Mouse (Mus musculus) ZHBTc4 (cell line): ENCODE data around the gene Acox2.

Experiments used
- DNase-seq: peaks from one replicate; pipeline ENCODE4 v3.0.0-alpha.2; 2011; ENCODE audit warnings: low read depth, low spot score

Gene Acox2

GRCm38 (mm10) chr14:8250141-8250871 is 8.8 kb downstream of the Acox2 start:
- no peak for DNase-seq

GRCm38 (mm10) chr14:8249206-8249605 is 9.9 kb downstream of the Acox2 start:
- no peak for DNase-seq

- DNase-seq = no peak
Observed at GRCm38 (mm10) chr14:8246878-8247277, 12.3 kb downstream of the Acox2 start.

GRCm38 (mm10) chr14:8244211-8244611 is 14.9 kb downstream of the Acox2 start:
- DNase-seq = no peak

GRCm38 (mm10) chr14:8243136-8243888 is 15.8 kb downstream of the Acox2 start:
- DNase-seq = no peak

GRCm38 (mm10) chr14:8242388-8242920 is 16.7 kb downstream of the Acox2 start:
- DNase-seq = peak; percentile 65

GRCm38 (mm10) chr14:8241816-8242215 is 17.3 kb downstream of the Acox2 start:
- no peak for DNase-seq

GRCm38 (mm10) chr14:8233252-8233651 is 25.9 kb downstream of the Acox2 start:
- no peak for DNase-seq

- no peak for DNase-seq
Observed at GRCm38 (mm10) chr14:8232155-8232910, 26.8 kb downstream of the Acox2 start.

GRCm38 (mm10) chr14:8229367-8230019 is 29.7 kb downstream of the Acox2 start:
- DNase-seq = no peak

- DNase-seq = no peak
Observed at GRCm38 (mm10) chr14:8224805-8225204, 34.3 kb downstream of the Acox2 start.

- DNase-seq = no peak
Observed at GRCm38 (mm10) chr14:8223506-8224293, 35.5 kb downstream of the Acox2 start.

- DNase-seq = no peak
Observed at GRCm38 (mm10) chr14:8222561-8222960, 36.6 kb downstream of the Acox2 start.

- no peak for DNase-seq
Observed at GRCm38 (mm10) chr14:8220912-8221311, 38.2 kb downstream of the Acox2 start.

GRCm38 (mm10) chr14:8220306-8220705 is 38.8 kb downstream of the Acox2 start:
- peak; percentile 44 for DNase-seq

GRCm38 (mm10) chr14:8219876-8220275 is 39.3 kb downstream of the Acox2 start:
- DNase-seq = no peak

- peak; percentile 90 for DNase-seq
Observed at GRCm38 (mm10) chr14:8218730-8219380, 40.3 kb downstream of the Acox2 start.

GRCm38 (mm10) chr14:8218238-8218637 is 40.9 kb downstream of the Acox2 start:
- peak; percentile 45 for DNase-seq

- DNase-seq = no peak
Observed at GRCm38 (mm10) chr14:8216100-8216499, 43.1 kb downstream of the Acox2 start.

GRCm38 (mm10) chr14:8215208-8215778 is 43.9 kb downstream of the Acox2 start:
- DNase-seq = peak; percentile 69
